Mouse (Mus musculus): ENCODE measurements around the gene Ndufa7. TPM values are rescaled to one million over a fixed set of nuclear protein-coding genes. Genes with fewer than 3 reads are reported as not detected.
"Not testable (repeated sequence)": the region's sequence is repeated elsewhere in the genome, so short reads cannot be mapped to it uniquely, and the experiment has no call there.

Ndufa7 gene
- total RNA-seq, 2 experiments from 2014 or later: 133 to 300 TPM

GRCm38 (mm10) chr17:33810334-33811141 is 13.8 kb upstream of the Ndufa7 start, which contains the start of gene Kank3:
Gene Kank3, plus strand, starts transcription at chr17:33810519.
- ATAC-seq (replicated peaks; ENCODE audit: poor library complexity, severe bottlenecking): peak; percentile 98

- ATAC-seq (replicated peaks; ENCODE audit: poor library complexity, severe bottlenecking): no peak
These were observed 13.2 kb upstream of the Ndufa7 start for GRCm38 (mm10) chr17:33811142-33811516.

GRCm38 (mm10) chr17:33812475-33812874 is 11.9 kb upstream of the Ndufa7 start:
- ATAC-seq (replicated peaks; ENCODE audit: poor library complexity, severe bottlenecking): no peak

- no peak for ATAC-seq (replicated peaks; ENCODE audit: poor library complexity, severe bottlenecking)
These were observed 11.4 kb upstream of the Ndufa7 start for GRCm38 (mm10) chr17:33812990-33813389.

- no peak for ATAC-seq (replicated peaks; ENCODE audit: poor library complexity, severe bottlenecking)
These were observed 9.0 kb upstream of the Ndufa7 start for GRCm38 (mm10) chr17:33815399-33815798.

GRCm38 (mm10) chr17:33816612-33817011 is 7.8 kb upstream of the Ndufa7 start:
- ATAC-seq (replicated peaks; ENCODE audit: poor library complexity, severe bottlenecking): no peak

GRCm38 (mm10) chr17:33817184-33817968 is 7.0 kb upstream of the Ndufa7 start:
- ATAC-seq (replicated peaks; ENCODE audit: poor library complexity, severe bottlenecking): peak; percentile 84

- ATAC-seq (replicated peaks; ENCODE audit: poor library complexity, severe bottlenecking): peak; percentile 1; the same call in 1 of the 2 replicates
These were observed 6.3 kb upstream of the Ndufa7 start for GRCm38 (mm10) chr17:33817969-33818643.

GRCm38 (mm10) chr17:33822436-33822959 is 1.9 kb upstream of the Ndufa7 start:
- ATAC-seq (replicated peaks; ENCODE audit: poor library complexity, severe bottlenecking): no peak

GRCm38 (mm10) chr17:33823171-33823570 is 1.2 kb upstream of the Ndufa7 start:
- ATAC-seq (replicated peaks; ENCODE audit: poor library complexity, severe bottlenecking): not testable (repeated sequence)

- ATAC-seq (replicated peaks; ENCODE audit: poor library complexity, severe bottlenecking): not testable (repeated sequence)
These were observed 592 bp downstream of the Ndufa7 start for GRCm38 (mm10) chr17:33824997-33825330.

- no peak for ATAC-seq (replicated peaks; ENCODE audit: poor library complexity, severe bottlenecking)
These were observed 1.1 kb downstream of the Ndufa7 start for GRCm38 (mm10) chr17:33825462-33825861.

GRCm38 (mm10) chr17:33826850-33827249 is 2.5 kb downstream of the Ndufa7 start:
- ATAC-seq (replicated peaks; ENCODE audit: poor library complexity, severe bottlenecking): peak; percentile 47

- no peak for ATAC-seq (replicated peaks; ENCODE audit: poor library complexity, severe bottlenecking)
These were observed 4.5 kb downstream of the Ndufa7 start for GRCm38 (mm10) chr17:33828892-33829291.

GRCm38 (mm10) chr17:33829561-33829960 is 5.2 kb downstream of the Ndufa7 start:
- ATAC-seq (replicated peaks; ENCODE audit: poor library complexity, severe bottlenecking): no peak

- ATAC-seq (replicated peaks; ENCODE audit: poor library complexity, severe bottlenecking): peak; percentile 89
These were observed 18.8 kb downstream of the Ndufa7 start, which contains the start of gene Cd320 for GRCm38 (mm10) chr17:33842966-33843795. Gene Cd320, plus strand, starts transcription at chr17:33843091.

GRCm38 (mm10) chr17:33844196-33844595 is 19.8 kb downstream of the Ndufa7 start:
- 0 out of 2 replicates have a peak, but pooled peaks have one; percentile 10 for ATAC-seq (replicated peaks; ENCODE audit: poor library complexity, severe bottlenecking)

GRCm38 (mm10) chr17:33848139-33848538 is 23.8 kb downstream of the Ndufa7 start:
- ATAC-seq (replicated peaks; ENCODE audit: poor library complexity, severe bottlenecking): no peak

GRCm38 (mm10) chr17:33851331-33851730 is 27.0 kb downstream of the Ndufa7 start:
- no peak for ATAC-seq (replicated peaks; ENCODE audit: poor library complexity, severe bottlenecking)

- no peak for ATAC-seq (replicated peaks; ENCODE audit: poor library complexity, severe bottlenecking)
These were observed 33.4 kb downstream of the Ndufa7 start for GRCm38 (mm10) chr17:33857816-33858215.

All from granulocyte monocyte progenitor cell, adult 5-6 weeks (primary cell).